Mouse (Mus musculus): Measurements from ENCODE around the gene Chrnb1. TPM values are rescaled to one million over a fixed set of nuclear protein-coding genes. Genes with fewer than 3 reads are reported as not detected.

Gene Chrnb1
- polyA plus RNA-seq, 1 experiment from 2014 or later: 11.1 TPM

DNA sequence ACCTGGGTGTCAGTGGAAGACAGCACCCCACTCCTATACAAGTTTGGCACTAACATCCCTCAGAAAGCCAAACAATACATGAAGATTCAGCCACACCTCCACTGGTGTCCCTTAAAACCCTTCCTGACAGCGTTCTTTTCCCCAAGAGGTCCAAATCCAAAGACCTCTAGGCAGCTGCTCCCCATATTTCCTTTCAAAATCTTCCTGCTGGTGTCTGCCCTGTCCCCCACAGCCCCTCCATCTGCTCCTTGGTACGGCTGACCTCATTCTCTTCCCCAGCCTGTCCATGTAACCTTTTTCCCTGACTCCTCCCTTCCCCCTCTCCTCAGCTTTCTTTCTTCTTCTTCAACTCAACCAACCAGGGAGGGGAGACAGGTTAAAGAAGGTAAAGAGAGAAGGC is 27.7 kb upstream of the Chrnb1 start:
- Histone ChIP-seq H3K36me3 (peaks cover 45% of the 10 kb centered on the region), H3K4me2 (replicated peaks) (no peak overlapping the region), H3K9ac (no peak overlapping the region), H3K27ac (no peak overlapping the region), H3K9me3 (no peaks in the 10 kb centered on the region), H3K27me3 (no peaks in the 10 kb centered on the region), H3K4me3 (no peak overlapping the region), H3K4me1 (no peaks in the 10 kb centered on the region)
- 69% methylated on average over 2 of the region's 2 CpGs for WGBS
- no peak for ATAC-seq (ENCODE audit: insufficient number of reproducible peaks, insufficient read depth, low FRiP score, low TSS enrichment)

GRCm38 (mm10) chr11:69822080-69822479 is 26.3 kb upstream of the Chrnb1 start, which contains the start of gene Spem1:
Gene Spem1 (minus strand): TSS chr11:69822180.
- Histone ChIP-seq H3K9ac (no peak within 1 kb of the TSS), H3K36me3 (peaks cover 31% of the 10 kb centered on the region), H3K4me3 (no peak within 1 kb of the TSS), H3K27me3 (no peaks in the 10 kb centered on the region), H3K4me2 (replicated peaks) (no peak within 1 kb of the TSS), H3K4me1 (no peaks in the 10 kb centered on the region), H3K27ac (no peak within 1 kb of the TSS), H3K9me3 (peaks cover 7% of the 10 kb centered on the region; the same call in 1 of the 2 replicates)
- 87% methylated on average over 3 of the region's 3 CpGs for WGBS
- ATAC-seq (ENCODE audit: insufficient number of reproducible peaks, insufficient read depth, low FRiP score, low TSS enrichment): no peak

GRCm38 (mm10) chr11:69818871-69819270 is 23.1 kb upstream of the Chrnb1 start:
- 88% methylated on average over 8 of the region's 8 CpGs for WGBS
- H3K36me3 ChIP-seq: no peaks in the 10 kb centered on the region
- H3K4me2 ChIP-seq (replicated peaks): no peak overlapping the region
- H3K9me3 ChIP-seq: peaks cover 11% of the 10 kb centered on the region
- no peak overlapping the region for H3K9ac ChIP-seq
- H3K4me1 ChIP-seq: no peaks in the 10 kb centered on the region
- H3K27me3 ChIP-seq: no peaks in the 10 kb centered on the region
- H3K4me3 ChIP-seq: no peak overlapping the region
- no peak for ATAC-seq (ENCODE audit: insufficient number of reproducible peaks, insufficient read depth, low FRiP score, low TSS enrichment)
- H3K27ac ChIP-seq: no peak overlapping the region

- Histone ChIP-seq H3K27me3 (no peaks in the 10 kb centered on the region), H3K36me3 (no peaks in the 10 kb centered on the region), H3K4me1 (no peaks in the 10 kb centered on the region), H3K4me2 (replicated peaks) (no peak within 1 kb of the TSS), H3K9ac (no peak within 1 kb of the TSS), H3K4me3 (no peak within 1 kb of the TSS), H3K27ac (no peak within 1 kb of the TSS), H3K9me3 (peaks cover 11% of the 10 kb centered on the region)
- no peak for ATAC-seq (ENCODE audit: insufficient number of reproducible peaks, insufficient read depth, low FRiP score, low TSS enrichment)
- 80% methylated on average over 2 of the region's 2 CpGs for WGBS
Measured at GRCm38 (mm10) chr11:69818365-69818764, 22.6 kb upstream of the Chrnb1 start, which contains the start of gene Spem2. Gene Spem2 (minus strand): TSS chr11:69818465.

GRCm38 (mm10) chr11:69816520-69816919 is 20.8 kb upstream of the Chrnb1 start:
- Histone ChIP-seq H3K4me1 (no peaks in the 10 kb centered on the region), H3K27ac (no peak overlapping the region), H3K27me3 (no peaks in the 10 kb centered on the region), H3K4me2 (replicated peaks) (no peak overlapping the region), H3K9me3 (peaks cover 11% of the 10 kb centered on the region), H3K4me3 (no peak overlapping the region), H3K36me3 (no peaks in the 10 kb centered on the region), H3K9ac (no peak overlapping the region)
- ATAC-seq (ENCODE audit: insufficient number of reproducible peaks, insufficient read depth, low FRiP score, low TSS enrichment): no peak
- WGBS: 91% methylated on average over 12 of the region's 12 CpGs

GRCm38 (mm10) chr11:69815155-69815554 is 19.4 kb upstream of the Chrnb1 start, which contains the start of gene Gm39566:
Gene Gm39566 (minus strand): TSS chr11:69815298.
- H3K4me2 ChIP-seq (replicated peaks): no peak within 1 kb of the TSS
- H3K36me3 ChIP-seq: no peaks in the 10 kb centered on the region
- H3K9me3 ChIP-seq: peaks cover 11% of the 10 kb centered on the region
- H3K27me3 ChIP-seq: no peaks in the 10 kb centered on the region
- ATAC-seq (ENCODE audit: insufficient number of reproducible peaks, insufficient read depth, low FRiP score, low TSS enrichment): no peak
- 62% methylated on average over 10 of the region's 10 CpGs for WGBS
- no peak within 1 kb of the TSS for H3K9ac ChIP-seq
- H3K27ac ChIP-seq: no peak within 1 kb of the TSS
- H3K4me1 ChIP-seq: no peaks in the 10 kb centered on the region
- H3K4me3 ChIP-seq: no peak within 1 kb of the TSS

- no peaks in the 10 kb centered on the region for H3K9me3 ChIP-seq
- H3K36me3 ChIP-seq: no peaks in the 10 kb centered on the region
- no peak overlapping the region for H3K27ac ChIP-seq
- no peak overlapping the region for H3K4me3 ChIP-seq
- H3K27me3 ChIP-seq: peaks cover 14% of the 10 kb centered on the region
- H3K9ac ChIP-seq: no peak overlapping the region
- H3K4me2 ChIP-seq (replicated peaks): no peak overlapping the region
- no peaks in the 10 kb centered on the region for H3K4me1 ChIP-seq
- ATAC-seq (ENCODE audit: insufficient number of reproducible peaks, insufficient read depth, low FRiP score, low TSS enrichment): no peak
Measured at GRCm38 (mm10) chr11:69810280-69810679, 14.5 kb upstream of the Chrnb1 start.

DNA sequence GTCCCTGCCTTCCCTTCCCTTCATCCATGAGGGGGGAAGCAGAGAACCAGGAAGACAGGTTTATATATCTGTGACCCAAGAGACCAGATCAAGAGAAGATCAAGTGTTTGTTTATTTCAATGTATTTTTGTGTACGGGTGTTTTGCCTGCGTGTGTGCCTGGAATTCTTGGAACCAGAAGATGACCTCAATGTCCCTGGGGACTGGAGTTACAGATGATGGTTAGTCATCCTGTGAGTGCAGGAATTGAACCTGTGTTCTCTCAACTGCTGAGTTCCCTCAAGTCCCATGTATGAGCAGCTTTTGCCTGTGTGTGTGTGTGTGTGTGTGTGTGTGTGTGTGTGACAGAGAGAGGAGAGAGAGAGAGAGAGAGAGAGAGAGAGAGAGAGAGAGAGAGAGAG is 11.9 kb upstream of the Chrnb1 start:
- Histone ChIP-seq H3K4me3 (no peak overlapping the region), H3K9ac (no peak overlapping the region), H3K36me3 (no peaks in the 10 kb centered on the region), H3K4me2 (replicated peaks) (no peak overlapping the region), H3K27ac (no peak overlapping the region), H3K4me1 (peaks cover 24% of the 10 kb centered on the region), H3K27me3 (peaks cover 40% of the 10 kb centered on the region), H3K9me3 (no peaks in the 10 kb centered on the region)
- 75% methylated on average over 2 of the region's 2 CpGs for WGBS
- no peak for ATAC-seq (ENCODE audit: insufficient number of reproducible peaks, insufficient read depth, low FRiP score, low TSS enrichment)

DNA sequence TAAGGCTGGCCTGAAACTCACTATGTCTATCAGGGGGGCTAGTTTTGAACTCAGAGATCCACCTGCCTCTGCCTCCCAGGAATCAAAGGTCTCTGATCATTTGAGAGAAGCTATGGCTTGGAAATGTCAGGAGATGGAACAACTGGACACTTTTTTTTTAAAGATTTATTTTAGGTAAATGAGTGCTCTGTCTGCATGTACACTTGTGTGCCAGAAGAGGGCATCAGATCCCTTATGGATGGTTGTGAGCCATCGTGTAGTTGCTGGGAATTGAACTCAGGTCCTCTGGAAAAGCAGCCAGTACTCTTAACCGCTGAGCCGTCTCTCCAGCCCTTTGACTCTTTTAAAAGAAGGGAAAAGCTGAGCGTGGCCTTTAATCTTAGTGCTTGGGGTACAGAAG is 10.6 kb upstream of the Chrnb1 start:
- Histone ChIP-seq H3K36me3 (no peaks in the 10 kb centered on the region), H3K4me1 (peaks cover 33% of the 10 kb centered on the region), H3K4me3 (no peak overlapping the region), H3K27me3 (peaks cover 52% of the 10 kb centered on the region), H3K9ac (no peak overlapping the region), H3K4me2 (replicated peaks) (no peak overlapping the region), H3K27ac (no peak overlapping the region), H3K9me3 (no peaks in the 10 kb centered on the region)
- 80% methylated on average over 4 of the region's 4 CpGs for WGBS
- ATAC-seq (ENCODE audit: insufficient number of reproducible peaks, insufficient read depth, low FRiP score, low TSS enrichment): no peak

DNA sequence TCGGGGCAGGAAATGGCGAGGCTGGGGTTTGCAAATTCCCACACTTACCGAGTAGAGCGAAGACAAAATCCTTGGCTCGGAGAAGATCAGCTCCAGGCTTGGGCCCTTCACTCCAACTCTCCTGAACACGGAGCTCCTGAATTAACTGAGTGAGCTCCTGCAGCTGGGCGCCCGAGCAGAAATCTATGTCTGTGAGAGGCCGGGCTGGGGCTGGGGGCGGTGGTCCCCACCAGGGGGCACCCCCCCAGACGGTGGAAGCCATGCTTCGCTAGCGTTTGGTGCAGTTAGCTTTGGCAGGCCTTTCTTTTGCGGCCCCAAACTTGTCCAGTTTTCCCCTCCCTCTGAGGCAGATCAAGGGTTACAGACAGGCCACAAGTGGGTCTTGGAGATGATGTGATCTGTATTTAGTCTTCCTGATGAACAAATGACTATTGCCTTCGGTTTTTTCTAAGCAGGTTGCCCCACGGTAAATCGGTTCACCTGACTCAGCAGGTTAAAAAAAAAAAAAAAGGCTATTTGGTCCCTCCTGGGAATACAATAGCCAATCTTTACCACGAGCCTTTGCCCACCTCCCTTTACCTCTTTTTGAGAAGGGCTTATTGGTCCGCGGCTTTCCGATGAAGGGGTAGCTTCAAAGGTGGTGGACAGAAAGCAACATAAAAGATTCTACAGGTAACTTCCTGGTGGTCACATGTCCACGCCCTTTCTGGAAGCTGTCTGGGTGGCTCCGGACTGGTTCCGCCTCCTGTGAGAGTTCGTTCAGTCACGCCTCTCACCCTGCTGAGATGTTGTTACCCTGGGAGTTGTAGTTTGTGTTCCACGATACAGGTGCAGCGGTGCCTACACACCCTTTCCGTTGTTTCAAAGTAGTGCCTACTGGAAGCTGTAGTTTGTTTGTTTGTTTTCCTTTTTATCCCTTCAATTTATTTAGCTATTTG is 9.5 kb upstream of the Chrnb1 start, which contains the start of gene Tmem102:
TSS of gene Tmem102 (minus strand) at position 653 of the 938 bp plus-strand sequence.
- WGBS: 6% methylated on average over 29 of the region's 29 CpGs
- Histone ChIP-seq H3K36me3 (no peaks in the 10 kb centered on the region), H3K9me3 (no peaks in the 10 kb centered on the region), H3K4me3 (peak within 1 kb of the TSS; percentile 42; the same call in 1 of the 2 replicates), H3K27me3 (peaks cover 56% of the 10 kb centered on the region), H3K4me2 (replicated peaks) (peak within 1 kb of the TSS; percentile 90), H3K9ac (peak within 1 kb of the TSS; percentile 41; the same call in 1 of the 2 replicates), H3K4me1 (peaks cover 40% of the 10 kb centered on the region), H3K27ac (no peak within 1 kb of the TSS)
- ATAC-seq (ENCODE audit: insufficient number of reproducible peaks, insufficient read depth, low FRiP score, low TSS enrichment): no peak

- H3K27me3 ChIP-seq: peaks cover 56% of the 10 kb centered on the region
Measured at GRCm38 (mm10) chr11:69804652-69804940, 8.9 kb upstream of the Chrnb1 start.

More at GRCm38 (mm10) chr11:69804652-69804940, 8.9 kb upstream of the Chrnb1 start:
- no peaks in the 10 kb centered on the region for H3K9me3 ChIP-seq
- WGBS: 6% methylated on average over 12 of the region's 12 CpGs
- H3K4me3 ChIP-seq: peak overlapping the region; percentile 42; the same call in 1 of the 2 replicates
- H3K9ac ChIP-seq: 0 out of 2 replicates have a peak overlapping the region, but pooled peaks have one; percentile 41
- H3K4me1 ChIP-seq: peaks cover 47% of the 10 kb centered on the region
- peak overlapping the region; percentile 90 for H3K4me2 ChIP-seq (replicated peaks)
- H3K36me3 ChIP-seq: no peaks in the 10 kb centered on the region
- H3K27ac ChIP-seq: no peak overlapping the region
- ATAC-seq (ENCODE audit: insufficient number of reproducible peaks, insufficient read depth, low FRiP score, low TSS enrichment): no peak
